ENCODE assay signal across 1 mouse cellular context in genomic region chr3:68746282-68746681, GRCm38 (mm10). TPM values are rescaled to one million over a fixed set of nuclear protein-coding genes. Genes with fewer than 3 reads are reported as not detected.
"Had no signal": no experiment of that assay in that cellular context is flagged by ENCODE, and none has a peak within 500 bp of the region (broad histone marks: within the 10 kb centered on the region; RNA-seq: fewer than 3 reads in every experiment).

No protein-coding gene starts in this region.

RNA-seq across cellular contexts. Expression of gene Il12a, which starts 55.8 kb away (rescaled TPM):
- total RNA-seq: hindbrain, postnatal 0 days had no signal
